Mouse (Mus musculus) heart, adult 2 months (tissue): ENCODE data around the gene Clcn6.
A peak's percentile ranks its signal among the peaks of the same experiment; 100 is the strongest.

Experiments used
- CTCF ChIP-seq: fragments of 200-600 bp; IDR thresholded peaks from 2 replicates; pipeline ENCODE4 v1.8.1; 2022; ENCODE audit warnings: antibody characterized with exemption, mild to moderate bottlenecking, moderate library complexity
- EP300 ChIP-seq: fragments of 200-500 bp; IDR thresholded peaks from 2 replicates; pipeline ENCODE4 v1.6.1; 2011; ENCODE audit warnings: low read depth, low read length, control low read depth; ENCODE audit not compliant: insufficient read depth
- POLR2A ChIP-seq: fragments of 200-500 bp; IDR thresholded peaks from 2 replicates; pipeline ENCODE4 v1.6.1; 2011; ENCODE audit warnings: mild to moderate bottlenecking, low read depth, low read length, control low read depth; ENCODE audit not compliant: insufficient read depth

GRCm38 (mm10) chr4:147965712-147966111 is 72.9 kb downstream of the Clcn6 start:
- TF ChIP-seq EP300: peak; percentile 93
- peak; percentile 44; the same call in 1 of the 2 replicates for TF ChIP-seq POLR2A
- TF ChIP-seq CTCF: no peak
